Mouse (Mus musculus) right cerebral cortex, adult 18-20 months (tissue): ENCODE measurements around the gene Slc3a1.
A peak's percentile ranks its signal among the peaks of the same experiment; 100 is the strongest.

Source experiments
- DNase-seq: peaks from one replicate; pipeline ENCODE4 v3.0.0; 2022; ENCODE audit warnings: mixed read lengths

Slc3a1 gene

GRCm38 (mm10) chr17:85028093-85028739, at the start of gene Slc3a1:
Gene Slc3a1, plus strand, starts transcription at chr17:85028376.
- no peak for DNase-seq

- no peak for DNase-seq
Observed at GRCm38 (mm10) chr17:84981721-84982120, 46.5 kb upstream of the Slc3a1 start.

- DNase-seq = no peak
Observed at GRCm38 (mm10) chr17:84982735-84983134, 45.4 kb upstream of the Slc3a1 start.

GRCm38 (mm10) chr17:84986368-84986767, 41.8 kb upstream of the Slc3a1 start:
- no peak for DNase-seq

GRCm38 (mm10) chr17:84987834-84988410, 40.3 kb upstream of the Slc3a1 start:
- no peak for DNase-seq

- no peak for DNase-seq
Observed at GRCm38 (mm10) chr17:84988514-84988913, 39.7 kb upstream of the Slc3a1 start.

- DNase-seq = no peak
Observed at GRCm38 (mm10) chr17:84995844-84996243, 32.3 kb upstream of the Slc3a1 start.

- no peak for DNase-seq
Observed at GRCm38 (mm10) chr17:84997639-84998038, 30.5 kb upstream of the Slc3a1 start.

- DNase-seq = no peak
Observed at GRCm38 (mm10) chr17:84999636-85000035, 28.5 kb upstream of the Slc3a1 start.

- no peak for DNase-seq
Observed at GRCm38 (mm10) chr17:85013485-85013884, 14.7 kb upstream of the Slc3a1 start.

GRCm38 (mm10) chr17:85014632-85015031, 13.5 kb upstream of the Slc3a1 start:
- DNase-seq = no peak

- no peak for DNase-seq
Observed at GRCm38 (mm10) chr17:85018344-85018743, 9.8 kb upstream of the Slc3a1 start.

- DNase-seq = no peak
Observed at GRCm38 (mm10) chr17:85018794-85019193, 9.4 kb upstream of the Slc3a1 start.

- DNase-seq = no peak
Observed at GRCm38 (mm10) chr17:85020343-85020742, 7.8 kb upstream of the Slc3a1 start.

GRCm38 (mm10) chr17:85023247-85024167, 4.7 kb upstream of the Slc3a1 start:
- DNase-seq = peak; percentile 59

GRCm38 (mm10) chr17:85024237-85024636, 3.9 kb upstream of the Slc3a1 start:
- DNase-seq = no peak

- DNase-seq = no peak
Observed at GRCm38 (mm10) chr17:85025151-85025550, 3.0 kb upstream of the Slc3a1 start.

GRCm38 (mm10) chr17:85026436-85026835, 1.7 kb upstream of the Slc3a1 start:
- DNase-seq = no peak

- DNase-seq = no peak
Observed at GRCm38 (mm10) chr17:85027247-85027646, 929 bp upstream of the Slc3a1 start.

- DNase-seq = no peak
Observed at GRCm38 (mm10) chr17:85028797-85029196, 621 bp downstream of the Slc3a1 start.

- DNase-seq = no peak
Observed at GRCm38 (mm10) chr17:85030651-85031050, 2.5 kb downstream of the Slc3a1 start.

GRCm38 (mm10) chr17:85033087-85033486, 4.9 kb downstream of the Slc3a1 start:
- no peak for DNase-seq

- peak; percentile 43 for DNase-seq
Observed at GRCm38 (mm10) chr17:85034068-85034467, 5.9 kb downstream of the Slc3a1 start.

GRCm38 (mm10) chr17:85037855-85038254, 9.7 kb downstream of the Slc3a1 start:
- no peak for DNase-seq
